Mouse (Mus musculus): ENCODE data around the gene Itga4.

DNA sequence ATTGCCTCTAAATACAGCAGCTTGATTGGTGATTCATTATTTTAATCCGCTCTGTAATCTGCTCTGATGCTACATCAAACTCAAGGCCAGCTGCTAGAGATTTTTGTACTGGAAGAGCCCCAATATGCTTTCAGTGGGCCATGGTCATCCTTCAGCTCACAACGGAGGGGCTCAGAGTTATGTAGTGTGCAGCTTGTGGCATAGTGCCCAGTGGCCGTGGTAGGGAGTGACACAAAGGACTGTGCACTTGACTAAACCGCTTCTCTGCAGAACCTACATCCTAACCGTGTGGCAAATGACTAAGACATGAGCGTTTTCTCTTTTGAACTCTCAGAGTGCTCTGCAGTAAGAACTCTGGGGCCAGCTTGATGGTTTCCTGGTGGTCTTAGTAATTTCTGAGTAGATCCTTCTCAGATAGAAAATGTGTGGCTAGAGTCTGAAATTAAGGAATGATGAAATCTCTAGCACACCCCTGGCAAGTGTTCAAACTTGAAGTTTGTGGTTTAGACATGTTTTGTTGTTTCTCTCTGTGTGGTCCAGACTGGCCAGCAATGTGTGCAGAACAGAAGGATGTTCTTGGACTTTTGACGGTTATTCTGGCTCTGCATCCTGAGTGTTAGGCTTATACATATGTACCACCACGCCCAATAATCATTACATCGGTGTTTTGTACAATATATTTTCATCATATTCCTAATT, 61.1 kb downstream of the Itga4 start:
- TF ChIP-seq CTCF (IDR thresholded peaks at IDR 0.05; ENCODE audit: extremely low read depth, insufficient read depth, low read length) (no peak), POLR2A (IDR thresholded peaks at IDR 0.05; ENCODE audit: extremely low read depth, insufficient read depth, low read length) (no peak)
